Mouse (Mus musculus): ENCODE measurements around the gene Ache. TPM values are rescaled to one million over a fixed set of nuclear protein-coding genes. Genes with fewer than 3 reads are reported as not detected.
"Not testable (repeated sequence)": the region's sequence is repeated elsewhere in the genome, so short reads cannot be mapped to it uniquely, and the experiment has no call there.

The Ache gene
- polyA plus RNA-seq (2015; fragmentation: Nextera tagmentation; extraction: Ambion mirVana): 7.7 and 11.2 TPM in 2 replicates

GRCm38 (mm10) chr5:137287032-137287952, at the start of gene Ache:
TSS of gene Ache (plus strand) at chr5:137287519.
- Histone ChIP-seq H3K36me3 (no peaks in the 10 kb centered on the region), H3K27me3 (peaks cover 27% of the 10 kb centered on the region), H3K9ac (replicated peaks) (peak within 1 kb of the TSS; percentile 40), H3K9me3 (no peaks in the 10 kb centered on the region), H3K4me2 (replicated peaks) (peak within 1 kb of the TSS; percentile 97), H3K4me1 (peaks cover 21% of the 10 kb centered on the region), H3K27ac (replicated peaks) (peak within 1 kb of the TSS; percentile 36; the same call in 1 of the 2 replicates), H3K4me3 (peak within 1 kb of the TSS; percentile 53)
- peak; percentile 66 for ATAC-seq (replicated peaks)
- under 1% methylated on average over 40 of the region's 40 CpGs for WGBS

- Histone ChIP-seq H3K9ac (replicated peaks) (no peak overlapping the region), H3K4me2 (replicated peaks) (no peak overlapping the region), H3K36me3 (no peaks in the 10 kb centered on the region), H3K9me3 (no peaks in the 10 kb centered on the region), H3K27me3 (no peaks in the 10 kb centered on the region), H3K27ac (replicated peaks) (no peak overlapping the region), H3K4me3 (no peak overlapping the region), H3K4me1 (no peaks in the 10 kb centered on the region)
- no peak for ATAC-seq (replicated peaks)
- 90% methylated on average over 14 of the region's 14 CpGs for WGBS
Measured at GRCm38 (mm10) chr5:137263897-137264720, 23.2 kb upstream of the Ache start.

- no peak overlapping the region for H3K4me2 ChIP-seq (replicated peaks)
- no peak for ATAC-seq (replicated peaks)
- no peak overlapping the region for H3K4me3 ChIP-seq
- H3K9me3 ChIP-seq: no peaks in the 10 kb centered on the region
- H3K9ac ChIP-seq (replicated peaks): no peak overlapping the region
- no peaks in the 10 kb centered on the region for H3K36me3 ChIP-seq
- H3K27ac ChIP-seq (replicated peaks): no peak overlapping the region
- H3K27me3 ChIP-seq: no peaks in the 10 kb centered on the region
- 91% methylated on average over 11 of the region's 11 CpGs for WGBS
- no peaks in the 10 kb centered on the region for H3K4me1 ChIP-seq
Measured at GRCm38 (mm10) chr5:137264787-137265186, 22.5 kb upstream of the Ache start.

GRCm38 (mm10) chr5:137268131-137268910, 19.0 kb upstream of the Ache start:
- Histone ChIP-seq H3K9me3 (no peaks in the 10 kb centered on the region), H3K4me2 (replicated peaks) (no peak overlapping the region), H3K27me3 (no peaks in the 10 kb centered on the region), H3K36me3 (no peaks in the 10 kb centered on the region), H3K9ac (replicated peaks) (no peak overlapping the region), H3K4me3 (no peak overlapping the region), H3K4me1 (no peaks in the 10 kb centered on the region), H3K27ac (replicated peaks) (no peak overlapping the region)
- 34% methylated on average over 13 of the region's 18 CpGs for WGBS
- ATAC-seq (replicated peaks): no peak

GRCm38 (mm10) chr5:137277360-137278342, 9.7 kb upstream of the Ache start:
- no peak overlapping the region for H3K4me3 ChIP-seq
- H3K9me3 ChIP-seq: no peaks in the 10 kb centered on the region
- H3K9ac ChIP-seq (replicated peaks): no peak overlapping the region
- 52% methylated on average over 18 of the region's 18 CpGs for WGBS
- ATAC-seq (replicated peaks): no peak
- no peaks in the 10 kb centered on the region for H3K4me1 ChIP-seq
- no peak overlapping the region for H3K4me2 ChIP-seq (replicated peaks)
- no peak overlapping the region for H3K27ac ChIP-seq (replicated peaks)
- H3K27me3 ChIP-seq: 0 out of 2 replicates have a peak, but pooled peaks cover 3% of the 10 kb centered on the region
- no peaks in the 10 kb centered on the region for H3K36me3 ChIP-seq

GRCm38 (mm10) chr5:137284411-137284810, 2.9 kb upstream of the Ache start:
- H3K27ac ChIP-seq (replicated peaks); H3K9ac ChIP-seq (replicated peaks); H3K36me3 ChIP-seq; H3K4me3 ChIP-seq; H3K4me2 ChIP-seq (replicated peaks); ATAC-seq (replicated peaks); H3K9me3 ChIP-seq: not testable (repeated sequence)
- 79% methylated on average over 5 of the region's 6 CpGs for WGBS
- Histone ChIP-seq H3K27me3 (peaks cover 14% of the 10 kb centered on the region), H3K4me1 (peaks cover 21% of the 10 kb centered on the region)

- no peak overlapping the region for H3K4me3 ChIP-seq
- peaks cover 20% of the 10 kb centered on the region for H3K27me3 ChIP-seq
- WGBS: 69% methylated on average over 5 of the region's 5 CpGs
- no peak overlapping the region for H3K27ac ChIP-seq (replicated peaks)
- H3K4me2 ChIP-seq (replicated peaks): no peak overlapping the region
- no peak overlapping the region for H3K9ac ChIP-seq (replicated peaks)
- H3K4me1 ChIP-seq: peaks cover 21% of the 10 kb centered on the region
- H3K9me3 ChIP-seq: no peaks in the 10 kb centered on the region
- ATAC-seq (replicated peaks): no peak
- no peaks in the 10 kb centered on the region for H3K36me3 ChIP-seq
Measured at GRCm38 (mm10) chr5:137285045-137285444, 2.3 kb upstream of the Ache start.

GRCm38 (mm10) chr5:137285986-137286385, 1.3 kb upstream of the Ache start:
- 62% methylated on average over 7 of the region's 7 CpGs for WGBS
- ATAC-seq (replicated peaks): no peak
- Histone ChIP-seq H3K27me3 (peaks cover 27% of the 10 kb centered on the region), H3K9me3 (no peaks in the 10 kb centered on the region), H3K27ac (replicated peaks) (no peak overlapping the region), H3K4me2 (replicated peaks) (no peak overlapping the region; the same call in 1 of the 2 replicates), H3K9ac (replicated peaks) (no peak overlapping the region), H3K36me3 (no peaks in the 10 kb centered on the region), H3K4me3 (no peak overlapping the region), H3K4me1 (peaks cover 21% of the 10 kb centered on the region)

- Histone ChIP-seq H3K4me3 (peak overlapping the region; percentile 53), H3K9me3 (no peaks in the 10 kb centered on the region), H3K36me3 (no peaks in the 10 kb centered on the region), H3K4me2 (replicated peaks) (peak overlapping the region; percentile 97), H3K9ac (replicated peaks) (peak overlapping the region; percentile 40; the same call in 1 of the 2 replicates), H3K27me3 (peaks cover 27% of the 10 kb centered on the region), H3K27ac (replicated peaks) (peak overlapping the region; percentile 32; the same call in 1 of the 2 replicates), H3K4me1 (peaks cover 21% of the 10 kb centered on the region)
- under 1% methylated on average over 16 of the region's 16 CpGs for WGBS
- peak; percentile 75 for ATAC-seq (replicated peaks)
Measured at GRCm38 (mm10) chr5:137286655-137287031, 676 bp upstream of the Ache start.

- H3K9me3 ChIP-seq: no peaks in the 10 kb centered on the region
- H3K4me2 ChIP-seq (replicated peaks): peak overlapping the region; percentile 97
- peaks cover 27% of the 10 kb centered on the region for H3K27me3 ChIP-seq
- H3K27ac ChIP-seq (replicated peaks): 0 out of 2 replicates have a peak overlapping the region, but pooled peaks have one; percentile 36
- H3K9ac ChIP-seq (replicated peaks): peak overlapping the region; percentile 40
- no peaks in the 10 kb centered on the region for H3K36me3 ChIP-seq
- WGBS: under 1% methylated on average over 50 of the region's 65 CpGs
- H3K4me1 ChIP-seq: peaks cover 27% of the 10 kb centered on the region
- peak; percentile 15; the same call in 1 of the 2 replicates for ATAC-seq (replicated peaks)
- peak overlapping the region; percentile 53 for H3K4me3 ChIP-seq
Measured at GRCm38 (mm10) chr5:137287953-137288743, 829 bp downstream of the Ache start.

Measured in forebrain, embryonic 15.5 days (tissue).